Mouse (Mus musculus) liver, postnatal 0 days (tissue): Measurements from ENCODE around the gene Iqub.

Source experiments
- CTCF ChIP-seq: sonication (generic); IDR thresholded peaks from 2 replicates; pipeline ENCODE4 v1.5.1; 2016; ENCODE audit warnings: antibody characterized with exemption, low read depth
- EP300 ChIP-seq: IDR thresholded peaks from 2 replicates; pipeline ENCODE4 v1.6.1; 2016; ENCODE audit warnings: antibody characterized with exemption, low read depth, mild to moderate bottlenecking

DNA sequence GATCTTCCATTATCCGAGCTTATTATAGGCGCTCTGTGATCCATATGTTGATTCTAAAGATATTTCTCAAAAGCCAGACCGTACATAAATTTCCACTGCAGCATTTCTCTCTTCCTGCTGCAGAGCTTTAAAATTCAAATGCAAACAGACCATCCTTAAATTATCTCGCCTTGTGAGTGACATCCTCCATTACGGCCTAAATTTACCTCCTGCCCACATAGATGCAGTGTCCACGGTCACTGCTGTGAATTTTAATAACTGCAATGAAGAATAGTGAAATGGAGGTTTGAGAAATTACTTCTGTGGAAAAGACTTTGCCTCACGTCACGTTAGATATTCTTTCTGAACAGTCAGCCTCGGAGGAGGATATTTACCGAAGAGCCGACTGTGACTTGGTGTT lies 98.8 kb downstream of the Iqub start:
- TF ChIP-seq CTCF (no peak), EP300 (no peak)
